Mouse (Mus musculus): ENCODE data around the gene D17Wsu92e. TPM values are rescaled to one million over a fixed set of nuclear protein-coding genes. Genes with fewer than 3 reads are reported as not detected.
A peak's percentile ranks its signal among the peaks of the same experiment; 100 is the strongest.

D17Wsu92e gene
- polyA plus RNA-seq, 1 experiment from 2014 or later, result 20.3 TPM

- H3K4me1 ChIP-seq (ENCODE audit: insufficient read depth, low read depth, low read length), result no peaks in the 10 kb centered on the region
- TF ChIP-seq EP300 (IDR thresholded peaks at IDR 0.05) (no peak), CTCF (IDR thresholded peaks at IDR 0.05) (no peak)
- H3K9ac ChIP-seq (replicated peaks; ENCODE audit: low read depth), result no peak overlapping the region
- no peaks in the 10 kb centered on the region for H3K9me3 ChIP-seq (ENCODE audit: low read length)
- H3K36me3 ChIP-seq (ENCODE audit: insufficient read depth, low read length), result peaks cover 13% of the 10 kb centered on the region; the same call in 1 of the 2 replicates
- H3K27me3 ChIP-seq (replicated peaks; ENCODE audit: insufficient read depth, low read length), result no peaks in the 10 kb centered on the region
- no peak overlapping the region for H3K4me3 ChIP-seq (ENCODE audit: low read depth, low read length)
- ATAC-seq (no peak), DNase-seq (ENCODE audit: low spot score) (no peak)
- 94% methylated on average over 11 of the region's 11 CpGs for WGBS
- H3K4me2 ChIP-seq (replicated peaks; ENCODE audit: low read depth, low read length), result no peak overlapping the region
- no peak overlapping the region for H3K27ac ChIP-seq (ENCODE audit: low read length)
Observed at GRCm38 (mm10) chr17:27762884-27763283, 57.6 kb downstream of the D17Wsu92e start.

DNA sequence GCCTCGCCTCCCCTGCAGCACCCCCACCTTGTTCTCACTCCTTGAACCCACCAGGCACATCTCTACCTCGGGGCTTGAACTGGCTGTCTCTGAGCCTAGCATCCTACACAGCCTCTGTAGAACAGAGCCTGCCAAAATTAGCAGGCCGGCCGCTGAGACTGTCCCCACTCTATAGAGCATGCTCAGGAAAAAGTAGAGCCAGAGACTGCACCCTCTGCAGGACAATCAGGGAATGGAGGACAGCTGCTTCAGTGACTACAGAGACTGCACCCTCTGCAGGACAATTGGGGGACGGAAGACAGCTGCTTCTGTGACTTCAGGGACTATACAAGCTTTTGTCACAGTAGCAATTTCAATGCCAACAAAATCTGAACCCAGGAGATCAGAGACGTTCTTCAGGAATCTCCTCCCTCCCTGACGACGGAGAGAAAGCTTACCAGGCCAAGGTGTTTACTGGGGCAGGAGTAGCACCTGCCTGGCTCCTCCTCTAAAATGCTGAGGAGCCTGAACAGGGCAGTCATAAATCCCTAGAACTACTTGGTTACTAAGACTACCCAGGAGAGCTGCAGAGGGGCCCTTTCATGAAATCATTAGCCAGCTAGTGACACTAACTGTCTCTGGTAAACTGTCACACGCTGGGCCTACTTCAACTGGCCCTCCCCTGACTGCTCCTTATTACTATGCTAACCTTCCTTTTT lies 58.7 kb downstream of the D17Wsu92e start:
- 37% methylated on average over 9 of the region's 9 CpGs for WGBS
- H3K27me3 ChIP-seq (replicated peaks; ENCODE audit: insufficient read depth, low read length), result no peaks in the 10 kb centered on the region
- H3K27ac ChIP-seq (ENCODE audit: low read length), result no peak overlapping the region
- no peaks in the 10 kb centered on the region for H3K9me3 ChIP-seq (ENCODE audit: low read length)
- H3K9ac ChIP-seq (replicated peaks; ENCODE audit: low read depth), result no peak overlapping the region
- H3K36me3 ChIP-seq (ENCODE audit: insufficient read depth, low read length), result peaks cover 7% of the 10 kb centered on the region; the same call in 1 of the 2 replicates
- H3K4me1 ChIP-seq (ENCODE audit: insufficient read depth, low read depth, low read length), result no peaks in the 10 kb centered on the region
- peak; percentile 73 for ATAC-seq
- no peak overlapping the region for H3K4me2 ChIP-seq (replicated peaks; ENCODE audit: low read depth, low read length)
- no peak overlapping the region for H3K4me3 ChIP-seq (ENCODE audit: low read depth, low read length)
- peak; percentile 86 for DNase-seq (ENCODE audit: low spot score)
- TF ChIP-seq EP300 (IDR thresholded peaks at IDR 0.05), result no peak
- TF ChIP-seq CTCF (IDR thresholded peaks at IDR 0.05), result peak; percentile 96

DNA sequence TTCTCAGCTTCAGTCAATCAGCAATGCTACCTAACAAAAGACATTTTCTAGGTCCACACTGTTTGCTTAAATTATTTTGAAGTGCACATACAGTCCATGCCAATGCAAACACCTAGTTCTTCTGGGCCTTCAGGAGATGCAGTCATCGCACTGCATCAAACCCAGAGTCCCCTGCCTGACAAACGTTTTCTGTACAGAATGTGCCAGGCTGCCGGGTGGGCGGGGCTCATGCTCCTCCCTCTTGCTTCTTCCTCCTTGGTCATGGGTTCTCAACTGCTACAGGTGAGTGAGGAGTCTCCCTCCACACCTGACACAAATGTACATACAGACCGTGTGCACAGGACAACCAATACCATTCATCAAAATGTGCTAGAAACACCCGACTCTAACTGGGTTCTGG lies 60.3 kb downstream of the D17Wsu92e start:
- H3K4me3 ChIP-seq (ENCODE audit: low read depth, low read length), result no peak overlapping the region
- H3K9me3 ChIP-seq (ENCODE audit: low read length), result no peaks in the 10 kb centered on the region
- peak; percentile 85 for DNase-seq (ENCODE audit: low spot score)
- H3K27me3 ChIP-seq (replicated peaks; ENCODE audit: insufficient read depth, low read length), result no peaks in the 10 kb centered on the region
- H3K36me3 ChIP-seq (ENCODE audit: insufficient read depth, low read length), result no peaks in the 10 kb centered on the region
- no peak overlapping the region for H3K9ac ChIP-seq (replicated peaks; ENCODE audit: low read depth)
- H3K27ac ChIP-seq (ENCODE audit: low read length), result peak overlapping the region; percentile 52; the same call in 1 of the 2 replicates
- no peaks in the 10 kb centered on the region for H3K4me1 ChIP-seq (ENCODE audit: insufficient read depth, low read depth, low read length)
- peak; percentile 83 for ATAC-seq
- no peak overlapping the region for H3K4me2 ChIP-seq (replicated peaks; ENCODE audit: low read depth, low read length)
- WGBS, result 47% methylated on average over 6 of the region's 6 CpGs
- no peak for TF ChIP-seq CTCF (IDR thresholded peaks at IDR 0.05)
- TF ChIP-seq EP300 (IDR thresholded peaks at IDR 0.05), result peak; percentile 71

GRCm38 (mm10) chr17:27751314-27752202 lies 68.9 kb downstream of the D17Wsu92e start:
- no peak overlapping the region for H3K27ac ChIP-seq (ENCODE audit: low read length)
- H3K4me3 ChIP-seq (ENCODE audit: low read depth, low read length), result no peak overlapping the region
- 76% methylated on average over 8 of the region's 8 CpGs for WGBS
- no peak overlapping the region for H3K9ac ChIP-seq (replicated peaks; ENCODE audit: low read depth)
- H3K36me3 ChIP-seq (ENCODE audit: insufficient read depth, low read length), result no peaks in the 10 kb centered on the region
- H3K4me2 ChIP-seq (replicated peaks; ENCODE audit: low read depth, low read length), result no peak overlapping the region
- DNase-seq (ENCODE audit: low spot score) (peak; percentile 31), ATAC-seq (peak; percentile 47)
- H3K4me1 ChIP-seq (ENCODE audit: insufficient read depth, low read depth, low read length), result no peaks in the 10 kb centered on the region
- H3K27me3 ChIP-seq (replicated peaks; ENCODE audit: insufficient read depth, low read length), result no peaks in the 10 kb centered on the region
- H3K9me3 ChIP-seq (ENCODE audit: low read length), result no peaks in the 10 kb centered on the region
- TF ChIP-seq EP300 (IDR thresholded peaks at IDR 0.05), result no peak
- TF ChIP-seq CTCF (IDR thresholded peaks at IDR 0.05), result no peak

DNA sequence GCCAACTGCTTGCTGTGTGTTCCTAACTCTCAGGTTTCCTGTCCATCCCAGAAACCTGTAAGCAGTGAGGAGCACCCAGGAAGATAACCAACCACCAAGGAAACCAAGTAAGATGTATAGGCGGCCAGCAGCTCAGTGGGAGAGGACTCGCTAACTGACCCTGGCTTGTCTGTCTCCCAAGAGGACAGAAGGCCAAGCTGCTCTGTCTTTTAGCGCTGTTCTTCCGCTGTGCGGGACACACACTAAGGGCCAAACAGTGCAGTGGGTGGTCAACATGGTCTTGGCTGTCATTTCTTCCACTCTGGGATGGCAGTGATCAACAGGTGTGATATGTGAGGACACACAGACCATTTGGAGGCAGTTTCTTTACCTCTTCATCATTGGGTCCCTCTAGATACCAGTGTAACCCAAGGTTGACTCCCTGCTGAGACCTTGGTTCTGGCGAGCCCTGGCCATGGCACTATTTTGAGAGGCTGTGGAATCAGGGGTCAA lies 70.0 kb downstream of the D17Wsu92e start:
- DNase-seq (ENCODE audit: low spot score) (no peak), ATAC-seq (no peak)
- no peak for TF ChIP-seq CTCF (IDR thresholded peaks at IDR 0.05)
- TF ChIP-seq EP300 (IDR thresholded peaks at IDR 0.05), result no peak
- Histone ChIP-seq H3K9ac (replicated peaks; ENCODE audit: low read depth) (no peak overlapping the region), H3K4me3 (ENCODE audit: low read depth, low read length) (no peak overlapping the region), H3K27ac (ENCODE audit: low read length) (no peak overlapping the region), H3K36me3 (ENCODE audit: insufficient read depth, low read length) (no peaks in the 10 kb centered on the region), H3K4me1 (ENCODE audit: insufficient read depth, low read depth, low read length) (no peaks in the 10 kb centered on the region), H3K27me3 (replicated peaks; ENCODE audit: insufficient read depth, low read length) (no peaks in the 10 kb centered on the region), H3K4me2 (replicated peaks; ENCODE audit: low read depth, low read length) (no peak overlapping the region), H3K9me3 (ENCODE audit: low read length) (no peaks in the 10 kb centered on the region)
- 89% methylated on average over 6 of the region's 6 CpGs for WGBS

DNA sequence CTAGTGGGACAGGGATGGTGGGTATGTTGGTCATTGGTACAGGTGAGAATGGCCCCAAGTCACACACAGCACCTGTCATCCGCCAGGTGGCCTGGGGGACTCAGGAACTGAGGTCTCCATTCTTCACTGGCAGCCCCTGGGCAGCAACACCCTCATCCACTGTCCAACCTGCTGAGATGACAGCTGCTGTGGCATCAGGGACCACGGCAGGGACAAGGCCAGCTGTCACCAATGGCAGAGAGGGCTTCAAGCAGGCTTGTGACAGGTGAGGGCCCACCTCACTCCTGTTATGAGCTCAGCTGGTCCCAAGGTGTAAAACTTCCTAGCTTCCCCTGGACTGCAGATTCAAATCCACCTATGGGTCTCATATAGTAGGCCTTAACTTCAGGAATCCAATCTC lies 72.3 kb downstream of the D17Wsu92e start:
- no peak for DNase-seq (ENCODE audit: low spot score)

More for the DNA sequence above, 72.3 kb downstream of the D17Wsu92e start:
- 93% methylated on average over 2 of the region's 2 CpGs for WGBS
- Histone ChIP-seq H3K9ac (replicated peaks; ENCODE audit: low read depth) (no peak overlapping the region), H3K36me3 (ENCODE audit: insufficient read depth, low read length) (no peaks in the 10 kb centered on the region), H3K9me3 (ENCODE audit: low read length) (no peaks in the 10 kb centered on the region), H3K4me1 (ENCODE audit: insufficient read depth, low read depth, low read length) (no peaks in the 10 kb centered on the region), H3K4me2 (replicated peaks; ENCODE audit: low read depth, low read length) (no peak overlapping the region), H3K27me3 (replicated peaks; ENCODE audit: insufficient read depth, low read length) (no peaks in the 10 kb centered on the region), H3K27ac (ENCODE audit: low read length) (no peak overlapping the region), H3K4me3 (ENCODE audit: low read depth, low read length) (no peak overlapping the region)
- no peak for ATAC-seq
- TF ChIP-seq CTCF (IDR thresholded peaks at IDR 0.05) (no peak), EP300 (IDR thresholded peaks at IDR 0.05) (no peak)
